In the genomic region with DNA sequence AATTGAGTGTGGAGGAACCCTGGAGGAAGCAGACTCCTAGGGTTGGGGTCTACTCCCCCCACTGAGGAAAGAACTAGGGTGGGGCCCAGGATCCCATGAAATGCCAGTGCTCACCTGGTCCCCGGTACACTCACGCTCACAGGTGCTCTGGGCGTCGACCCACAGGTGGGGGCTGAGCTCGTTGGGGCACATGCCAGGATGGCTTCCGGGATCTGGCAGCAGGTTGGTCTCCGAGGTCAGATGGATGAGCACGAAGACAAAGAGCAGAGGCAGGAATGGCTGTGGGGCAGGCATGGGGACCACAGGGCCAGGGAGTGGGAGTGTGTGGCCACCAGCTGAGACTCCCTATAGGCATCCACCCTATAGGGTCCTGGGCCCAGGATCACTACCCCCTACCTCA, we compare ENCODE assay signal across 11 mouse cellular contexts. TPM values are rescaled to one million over a fixed set of nuclear protein-coding genes. Genes with fewer than 3 reads are reported as not detected.
DNase-seq lines count a peak whose midpoint lies in the region; ATAC-seq lines count a peak whose summit lies in the region.
"Had no signal": no experiment of that assay in that cellular context is flagged by ENCODE, and none has a peak within 500 bp of the region (broad histone marks: within the 10 kb centered on the region; RNA-seq: fewer than 3 reads in every experiment).

No protein-coding gene starts in this region.

- H3K9ac ChIP-seq in kidney, embryonic 14.5 days (ENCODE audit: low read depth, low read length), result peak overlapping the region; percentile 23; the same call in 1 of the 2 replicates
- H3K9ac ChIP-seq in midbrain, embryonic 12.5 days (replicated peaks), result no peak overlapping the region
- no peak overlapping the region for H3K9ac ChIP-seq in midbrain, embryonic 14.5 days (replicated peaks; ENCODE audit: low read length)
- H3K9ac ChIP-seq: limb, embryonic 12.5 days had no signal

- H3K4me3 ChIP-seq in kidney, embryonic 14.5 days (ENCODE audit: low read length), result no peak overlapping the region
- no peak overlapping the region for H3K4me3 ChIP-seq in midbrain, embryonic 12.5 days
- no peak overlapping the region for H3K4me3 ChIP-seq in midbrain, embryonic 14.5 days (replicated peaks; ENCODE audit: low read depth, low read length)
- H3K4me3 ChIP-seq: limb, embryonic 12.5 days had no signal

- WGBS in kidney, embryonic 14.5 days, result 66% methylated on average over 8 of the region's 8 CpGs
- 59% methylated on average over 8 of the region's 8 CpGs for WGBS in midbrain, embryonic 12.5 days
- 64% methylated on average over 8 of the region's 8 CpGs for WGBS in midbrain, embryonic 14.5 days

- DNase-seq in cerebellum, postnatal 25 days, result peak; percentile 37 to 56
- no peak for DNase-seq in cerebellum, adult 11 months
- DNase-seq in kidney, adult 18-20 months, result no peak
- no peak for DNase-seq in midbrain, embryonic 14.5 days
- no peak for DNase-seq in gastrocnemius, adult 8-10 months (ENCODE audit: low spot score in 2 of 2)
- DNase-seq: gastrocnemius, postnatal 25 days; layer of hippocampus, adult 9-11 months had no signal

- H3K9me3 ChIP-seq in kidney, embryonic 14.5 days (ENCODE audit: control insufficient read depth, low read length), result no peaks in the 10 kb centered on the region
- no peaks in the 10 kb centered on the region for H3K9me3 ChIP-seq in midbrain, embryonic 12.5 days
- H3K9me3 ChIP-seq in midbrain, embryonic 14.5 days (ENCODE audit: control insufficient read depth, low read length), result no peaks in the 10 kb centered on the region
- H3K9me3 ChIP-seq: limb, embryonic 12.5 days had no signal

- H3K4me1 ChIP-seq in kidney, embryonic 14.5 days (ENCODE audit: control insufficient read depth, insufficient read depth, low read length), result peaks cover 29% of the 10 kb centered on the region
- peaks cover 42% of the 10 kb centered on the region for H3K4me1 ChIP-seq in midbrain, embryonic 12.5 days
- peaks cover 34% of the 10 kb centered on the region for H3K4me1 ChIP-seq in midbrain, embryonic 14.5 days (ENCODE audit: control insufficient read depth, insufficient read depth, low read length)

- no peak overlapping the region for H3K4me2 ChIP-seq in kidney, embryonic 14.5 days (replicated peaks; ENCODE audit: low read depth, low read length)
- H3K4me2 ChIP-seq in midbrain, embryonic 12.5 days (replicated peaks), result no peak overlapping the region
- H3K4me2 ChIP-seq in midbrain, embryonic 14.5 days (ENCODE audit: low read length), result no peak overlapping the region
- H3K4me2 ChIP-seq: heart, embryonic 11.5 days; limb, embryonic 12.5 days had no signal

- no peak for ATAC-seq in kidney, embryonic 14.5 days (ENCODE audit: low FRiP score, low TSS enrichment)
- ATAC-seq in midbrain, embryonic 12.5 days (ENCODE audit: low FRiP score, low read depth), result no peak
- no peak for ATAC-seq in midbrain, embryonic 14.5 days (ENCODE audit: low FRiP score, low TSS enrichment)

- no peaks in the 10 kb centered on the region for H3K27me3 ChIP-seq in kidney, embryonic 14.5 days (ENCODE audit: control insufficient read depth, insufficient read depth, low read length)
- H3K27me3 ChIP-seq in midbrain, embryonic 12.5 days, result no peaks in the 10 kb centered on the region
- no peaks in the 10 kb centered on the region for H3K27me3 ChIP-seq in midbrain, embryonic 14.5 days (ENCODE audit: control insufficient read depth, insufficient read depth, low read length)
- H3K27me3 ChIP-seq: limb, embryonic 12.5 days had no signal

- peaks cover 45% of the 10 kb centered on the region for H3K36me3 ChIP-seq in kidney, embryonic 14.5 days (ENCODE audit: control insufficient read depth, insufficient read depth, low read length)
- peaks cover 44% of the 10 kb centered on the region for H3K36me3 ChIP-seq in midbrain, embryonic 12.5 days
- peaks cover 51% of the 10 kb centered on the region for H3K36me3 ChIP-seq in midbrain, embryonic 14.5 days (ENCODE audit: control insufficient read depth, insufficient read depth, low read length)

- H3K27ac ChIP-seq in kidney, embryonic 14.5 days (ENCODE audit: low read depth, low read length), result no peak overlapping the region
- peak overlapping the region; percentile 46; the same call in 1 of the 2 replicates for H3K27ac ChIP-seq in midbrain, embryonic 12.5 days (replicated peaks)
- no peak overlapping the region for H3K27ac ChIP-seq in midbrain, embryonic 14.5 days (replicated peaks; ENCODE audit: low read depth, low read length)
- H3K27ac ChIP-seq: limb, embryonic 12.5 days had no signal

RNA-seq across cellular contexts. Expression of gene Wfikkn1, which starts 0.9 kb away (rescaled TPM):
- 0.99 and 1.2 TPM in 2 replicates for polyA plus RNA-seq in kidney, embryonic 14.5 days (2014; fragmentation: Nextera tagmentation; extraction: Ambion mirVana)
- 0.52 and 0.60 TPM in 2 replicates for polyA plus RNA-seq in midbrain, embryonic 12.5 days (2016; fragmentation: Nextera tagmentation; extraction: Ambion mirVana)
- 0.61 and 0.70 TPM in 2 replicates for polyA plus RNA-seq in midbrain, embryonic 14.5 days (2014; fragmentation: Nextera tagmentation; extraction: Ambion mirVana)
- under 1 TPM; 0.15 to 0.62 (median 0.38) TPM for total RNA-seq in gastrocnemius, adult 8-10 months (2022)

RNA-seq across cellular contexts. Expression of gene Mettl26, which starts 4.9 kb away (rescaled TPM):
- 83.9 and 85.3 TPM in 2 replicates for polyA plus RNA-seq in kidney, embryonic 14.5 days (2014; fragmentation: Nextera tagmentation; extraction: Ambion mirVana)
- polyA plus RNA-seq in midbrain, embryonic 12.5 days (2016; fragmentation: Nextera tagmentation; extraction: Ambion mirVana), result 59.5 and 65.2 TPM in 2 replicates
- 58.2 and 75.9 TPM in 2 replicates for polyA plus RNA-seq in midbrain, embryonic 14.5 days (2014; fragmentation: Nextera tagmentation; extraction: Ambion mirVana)
- 10 to 100 TPM; 27.4 to 42.1 (median 31.3) TPM for total RNA-seq in gastrocnemius, adult 8-10 months (2022)

RNA-seq across cellular contexts. Expression of gene Mcrip2, which starts 11.2 kb away (rescaled TPM):
- 40.0 and 41.4 TPM in 2 replicates for polyA plus RNA-seq in kidney, embryonic 14.5 days (2014; fragmentation: Nextera tagmentation; extraction: Ambion mirVana)
- polyA plus RNA-seq in midbrain, embryonic 12.5 days (2016; fragmentation: Nextera tagmentation; extraction: Ambion mirVana), result 6.8 and 8.5 TPM in 2 replicates
- polyA plus RNA-seq in midbrain, embryonic 14.5 days (2014; fragmentation: Nextera tagmentation; extraction: Ambion mirVana), result 13.9 and 19.3 TPM in 2 replicates
- total RNA-seq in gastrocnemius, adult 8-10 months (2022), result 100 to 1,000 TPM in 1 of 4 experiments, 10 to 100 TPM in 3; 87.4 to 108 (median 92.5) TPM

RNA-seq across cellular contexts. Expression of gene Wdr90, which starts 18.4 kb away (rescaled TPM):
- 21.4 and 27.5 TPM in 2 replicates for polyA plus RNA-seq in kidney, embryonic 14.5 days (2014; fragmentation: Nextera tagmentation; extraction: Ambion mirVana)
- 38.1 and 38.5 TPM in 2 replicates for polyA plus RNA-seq in midbrain, embryonic 12.5 days (2016; fragmentation: Nextera tagmentation; extraction: Ambion mirVana)
- 14.4 and 17.1 TPM in 2 replicates for polyA plus RNA-seq in midbrain, embryonic 14.5 days (2014; fragmentation: Nextera tagmentation; extraction: Ambion mirVana)
- total RNA-seq in gastrocnemius, adult 8-10 months (2022), result 1 to 10 TPM in 1 of 4 experiments, under 1 TPM in 3; 0.36 to 1.6 (median 0.84) TPM

RNA-seq across cellular contexts. Expression of gene Rhot2, which starts 35.1 kb away (rescaled TPM):
- polyA plus RNA-seq in kidney, embryonic 14.5 days (2014; fragmentation: Nextera tagmentation; extraction: Ambion mirVana), result 13.0 and 21.7 TPM in 2 replicates
- 17.7 and 21.1 TPM in 2 replicates for polyA plus RNA-seq in midbrain, embryonic 12.5 days (2016; fragmentation: Nextera tagmentation; extraction: Ambion mirVana)
- polyA plus RNA-seq in midbrain, embryonic 14.5 days (2014; fragmentation: Nextera tagmentation; extraction: Ambion mirVana), result 9.6 and 16.8 TPM in 2 replicates
- 10 to 100 TPM; 63.3 to 72.7 (median 68.0) TPM for total RNA-seq in gastrocnemius, adult 8-10 months (2022)

Comparison
In these comparisons a context has a peak if more than half of its experiments do, and no peak if none do; other contexts are left out.
1. DNase-seq: peak in cerebellum, postnatal 25 days (2 of 2); none in cerebellum, adult 11 months (single experiment), kidney, adult 18-20 months (single experiment), midbrain, embryonic 14.5 days (single experiment) and gastrocnemius, adult 8-10 months (0 of 2).